Mouse (Mus musculus) ES-CJ7 (cell line): ENCODE measurements at regions not wholly inside any gene's neighbourhood (a gene's known extent, or its start where the extent isn't known, plus 50 kb on each side); places are given as distances from the start of the nearest gene placed in this dataset.
A peak's percentile ranks its signal among the peaks of the same experiment; 100 is the strongest.
"Not testable (repeated sequence)": the region's sequence is repeated elsewhere in the genome, so short reads cannot be mapped to it uniquely, and the experiment has no call there.

ENCODE experiments used
- DNase-seq: peaks from one replicate; pipeline ENCODE4 v3.0.0; 2011; ENCODE audit warnings: low read depth, low spot score

DNA sequence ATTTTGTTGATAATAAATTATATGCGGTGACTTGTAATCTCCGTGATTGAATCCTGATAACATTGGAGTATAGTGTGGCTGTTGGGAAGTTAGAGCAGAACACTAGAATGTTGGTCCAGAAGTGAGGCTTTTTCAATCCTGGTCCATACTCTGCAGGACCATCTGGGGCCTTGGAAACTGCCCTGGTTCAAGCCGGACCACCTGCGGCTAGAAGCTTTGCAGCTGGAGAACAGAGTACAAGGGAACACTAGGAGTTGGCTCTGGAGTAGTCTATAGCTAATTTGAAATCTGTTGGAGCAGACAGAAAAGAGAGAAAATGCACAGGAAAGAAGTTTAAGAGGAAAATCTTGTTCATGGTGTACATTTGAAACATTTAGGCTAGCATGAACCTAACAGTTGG lies 79.0 kb downstream of the Casp12 start:
- no peak for DNase-seq

DNA sequence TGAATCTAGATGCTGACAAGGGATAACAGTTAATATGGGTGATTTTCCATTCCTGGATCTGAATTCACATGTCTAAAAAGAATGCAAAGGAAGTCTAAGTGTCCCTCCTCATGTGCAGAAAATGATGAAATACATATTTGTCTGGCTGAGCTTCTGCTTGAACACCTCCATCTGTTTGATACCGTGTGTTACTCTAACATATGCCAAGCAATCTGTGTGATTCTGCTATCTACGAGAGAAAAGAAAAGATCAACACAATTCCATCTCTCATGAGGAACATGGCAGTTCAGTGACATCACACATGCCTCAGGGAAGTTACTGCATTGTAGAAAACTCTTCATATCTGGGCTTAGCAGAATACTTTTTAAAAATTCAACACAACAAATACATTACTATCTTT lies 103.0 kb downstream of the Casp12 start:
- no peak for DNase-seq

DNA sequence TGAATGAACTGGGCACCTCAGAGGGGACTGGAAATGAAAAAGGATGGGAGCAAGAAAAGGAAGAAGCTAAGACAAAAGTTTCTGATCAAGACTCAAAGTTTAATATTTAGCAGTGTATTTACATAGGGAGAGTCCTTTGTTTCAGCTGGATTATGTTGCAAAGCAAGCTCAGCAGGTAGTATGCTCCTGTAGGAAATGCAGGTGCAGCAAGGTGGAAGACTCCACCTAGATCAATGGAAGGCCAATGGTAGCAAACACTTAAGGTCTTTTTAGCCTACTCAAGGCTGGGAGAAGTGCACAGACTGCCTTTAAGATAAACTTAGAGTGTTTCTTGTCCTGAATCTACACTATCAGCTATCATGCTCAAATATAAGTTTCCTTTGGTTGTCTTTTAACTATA lies 111.4 kb downstream of the Casp12 start:
- peak; percentile 64 for DNase-seq

DNA sequence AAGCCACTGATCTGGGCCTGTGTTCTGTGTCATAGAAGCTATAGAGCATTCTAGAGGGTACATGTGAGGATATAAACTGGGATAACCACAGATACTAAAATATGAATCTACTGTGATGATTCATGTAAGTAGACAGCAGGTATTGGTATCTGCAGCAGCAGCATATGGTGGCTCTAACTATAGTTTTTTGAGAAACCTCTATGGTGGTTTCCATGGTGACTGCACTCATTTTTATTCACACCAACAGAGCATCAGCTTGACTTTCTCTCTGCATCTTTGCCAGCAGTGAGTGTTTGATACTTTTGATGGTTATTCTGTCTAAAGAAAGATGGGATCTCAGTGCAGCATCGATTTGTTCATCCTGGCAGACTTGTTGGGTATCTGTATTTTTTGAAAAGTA lies 126.8 kb downstream of the Casp12 start:
- no peak for DNase-seq

DNA sequence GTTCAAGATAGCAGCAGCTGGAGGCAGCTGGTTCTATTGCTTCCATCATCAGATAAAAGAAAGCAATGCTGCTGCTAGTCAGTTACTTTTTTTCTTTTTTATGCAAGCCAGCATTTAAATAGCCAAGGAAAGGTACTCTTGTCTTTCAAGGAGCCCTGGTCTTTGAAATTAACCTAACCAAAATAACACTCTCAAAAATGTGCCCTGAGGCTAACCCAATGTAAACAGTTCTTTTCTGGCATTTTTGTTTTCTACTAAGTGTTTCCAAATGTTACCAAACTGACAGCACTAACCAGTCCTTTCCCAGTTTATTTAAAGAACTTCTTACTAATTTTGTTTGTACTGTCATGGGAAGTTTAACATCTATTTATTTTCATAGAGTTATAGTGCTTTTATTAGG lies 129.0 kb downstream of the Casp12 start:
- DNase-seq, result no peak

DNA sequence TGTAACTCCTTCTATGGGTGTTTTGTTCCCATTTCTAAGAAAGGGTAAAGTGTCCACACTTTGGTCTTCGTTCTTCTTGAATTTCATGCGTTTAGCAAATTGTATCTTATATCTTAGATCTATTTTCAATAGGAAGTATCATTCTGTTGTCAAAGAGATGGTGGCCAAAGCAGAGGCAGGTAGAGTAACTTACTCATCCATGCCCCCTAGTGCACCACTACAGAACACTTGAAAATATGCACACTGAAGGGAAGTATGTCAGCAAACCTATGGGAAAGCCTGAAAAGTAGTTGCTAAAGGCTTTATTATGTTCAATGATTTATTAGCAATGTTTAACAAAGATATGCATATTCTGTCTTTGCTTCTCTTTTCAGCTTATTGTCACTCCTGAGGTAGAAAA lies 140.0 kb downstream of the Casp12 start:
- DNase-seq, result peak; percentile 12

DNA sequence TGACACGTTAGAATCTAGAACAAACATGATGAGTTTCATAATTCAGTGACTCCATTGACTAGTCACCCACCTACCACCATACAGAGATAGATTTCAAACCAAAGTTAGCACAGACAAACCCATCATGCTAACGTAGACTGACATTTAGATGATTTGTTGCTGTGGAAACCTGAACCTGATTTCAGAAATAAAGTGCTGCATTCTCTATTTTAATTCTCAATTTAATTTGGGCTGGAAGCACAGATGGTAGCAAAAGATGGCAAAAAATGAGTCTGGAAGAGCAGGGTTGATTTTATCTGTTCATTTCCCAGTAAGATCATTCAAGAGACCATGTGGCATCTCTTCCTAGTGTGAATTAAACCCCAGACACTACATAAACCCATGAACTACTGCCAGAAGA lies 151.6 kb downstream of the Casp12 start:
- no peak for DNase-seq

DNA sequence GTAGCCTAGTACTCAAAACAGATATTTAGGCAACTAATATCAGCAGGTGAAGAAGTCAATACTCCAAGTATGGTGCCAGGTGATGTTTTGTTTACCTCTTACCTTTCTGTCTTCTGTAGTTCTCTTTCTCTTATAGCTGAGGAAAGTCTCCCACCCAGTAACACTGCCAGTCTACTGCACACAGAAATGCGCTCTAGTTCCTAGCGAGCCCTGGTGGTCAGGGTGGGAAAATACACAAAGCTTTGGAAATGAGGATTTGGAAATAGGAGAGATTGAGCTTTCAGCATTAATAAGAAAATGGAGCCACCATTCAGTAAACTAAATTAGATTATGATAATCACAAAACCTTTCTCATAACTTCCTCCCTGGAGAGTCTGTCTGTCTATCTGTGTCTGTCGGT lies 153.1 kb downstream of the Casp12 start:
- DNase-seq, result peak; percentile 48

DNA sequence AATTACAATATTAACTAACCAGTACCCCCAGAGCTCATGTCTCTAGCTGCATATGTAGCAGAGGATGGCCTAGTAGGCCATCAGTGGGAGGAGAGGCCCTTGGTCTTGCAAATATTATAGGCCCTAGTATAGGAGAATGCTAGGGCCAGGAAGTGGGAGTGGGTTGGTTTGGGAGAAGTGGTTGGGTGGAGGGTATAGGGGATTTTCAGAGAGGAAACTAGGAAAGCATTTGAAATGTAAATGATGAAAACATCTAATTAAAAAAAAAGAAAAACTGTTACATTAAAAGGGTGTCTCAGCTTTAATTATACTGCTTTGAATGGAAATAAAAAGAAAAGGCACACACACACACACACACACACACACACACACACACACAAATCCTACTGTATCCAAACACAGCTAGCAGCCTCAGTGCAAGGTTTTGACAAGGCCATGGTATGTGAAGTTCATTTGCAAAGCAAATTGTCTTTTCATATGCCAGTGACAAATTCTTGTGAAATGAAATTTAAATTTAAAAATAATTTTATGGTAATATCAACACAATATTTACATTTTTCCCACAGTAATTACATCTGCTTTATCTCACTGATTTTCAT lies 180.6 kb downstream of the Casp12 start:
- no peak for DNase-seq

DNA sequence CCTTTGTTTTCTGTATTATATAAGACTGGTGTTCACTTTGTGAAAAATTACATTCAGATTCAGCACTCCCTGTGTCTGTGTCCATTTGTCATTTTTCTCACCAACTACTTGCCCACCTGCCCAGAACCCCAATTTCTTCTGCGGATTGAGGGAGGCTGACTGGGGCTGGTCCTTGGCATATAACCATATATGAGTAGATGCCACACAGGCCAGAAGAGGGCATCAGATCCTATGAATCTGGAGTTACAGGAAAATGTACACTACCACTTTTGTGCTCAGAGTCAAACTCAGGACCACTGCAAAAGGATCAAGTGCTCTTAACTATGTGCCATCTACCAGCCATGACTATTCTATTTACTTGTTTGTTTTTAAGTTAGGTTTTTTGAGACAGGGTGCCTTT lies 197.4 kb downstream of the Casp12 start:
- peak; percentile 6 for DNase-seq

DNA sequence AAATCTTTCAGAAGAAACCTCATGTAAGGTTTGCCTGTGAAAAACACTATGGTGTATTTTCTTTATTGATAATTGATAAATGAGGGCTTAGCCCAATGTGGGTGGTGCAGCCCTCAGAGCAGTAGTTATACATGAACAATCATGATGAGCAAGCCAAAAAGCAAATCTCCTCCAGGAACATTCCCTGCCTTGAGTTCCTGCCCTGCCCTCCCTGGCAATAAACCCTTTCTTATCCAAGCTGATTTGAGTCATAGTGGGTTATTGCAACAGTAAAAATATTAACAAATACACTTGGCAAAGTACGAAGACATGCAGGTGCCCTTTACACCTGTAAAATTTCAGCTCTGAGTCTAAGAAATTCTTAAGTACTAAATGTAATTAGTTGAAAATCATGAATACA lies 229.8 kb downstream of the Casp12 start:
- no peak for DNase-seq

DNA sequence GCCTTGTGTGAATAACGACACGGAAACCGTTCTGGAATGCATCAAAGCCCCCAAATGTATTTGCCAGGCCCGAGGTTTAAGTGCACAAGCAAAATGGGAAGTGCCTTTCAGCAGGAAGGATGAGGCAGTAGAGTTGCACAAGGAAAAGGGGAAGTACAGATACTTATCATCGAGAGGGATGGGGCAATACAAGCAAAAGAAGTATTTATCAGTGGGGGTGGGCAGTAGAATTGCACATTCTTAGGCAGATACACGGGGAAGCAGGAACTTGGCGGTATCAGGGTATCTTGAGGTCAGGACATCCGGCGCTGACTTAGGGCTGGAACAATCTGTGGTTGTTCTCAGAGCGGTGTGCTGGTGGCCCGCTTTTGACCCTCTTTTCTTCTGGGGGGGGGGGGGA lies 232.9 kb downstream of the Casp12 start:
- not testable (repeated sequence) for DNase-seq

DNA sequence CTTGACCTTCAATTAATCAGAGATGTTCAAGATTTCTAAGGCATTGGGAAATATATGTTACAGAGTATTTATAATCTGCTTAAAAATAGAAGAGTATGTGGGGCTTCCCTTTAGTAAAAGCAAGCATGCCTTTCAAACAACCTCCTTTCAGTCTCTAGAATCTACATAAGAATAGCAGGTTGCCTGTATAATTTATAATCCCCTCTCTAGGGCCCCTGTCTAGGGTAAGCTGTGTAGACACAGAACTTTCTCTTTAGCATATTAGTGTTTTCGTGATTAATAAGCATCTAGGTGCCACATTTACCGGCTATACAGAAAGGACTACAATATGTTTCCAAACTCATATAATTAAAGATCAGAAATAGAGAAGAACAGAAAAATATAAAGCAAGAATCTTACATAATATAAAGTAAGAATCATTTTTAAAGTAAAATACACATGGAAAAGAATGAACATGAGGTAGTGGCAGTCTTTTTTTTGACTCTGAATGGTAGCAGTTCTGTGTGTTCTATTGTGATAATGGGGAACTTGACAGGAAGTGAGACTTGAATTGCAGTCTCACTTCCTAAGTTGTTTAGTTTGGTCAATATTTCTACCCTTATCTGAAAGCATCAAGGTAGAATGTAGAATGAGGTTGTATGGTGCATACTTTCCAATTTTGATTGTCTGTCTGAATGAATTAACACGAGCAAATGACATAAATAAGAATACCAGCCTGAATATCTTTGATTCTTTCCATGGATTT lies 250.8 kb downstream of the Casp12 start:
- no peak for DNase-seq

DNA sequence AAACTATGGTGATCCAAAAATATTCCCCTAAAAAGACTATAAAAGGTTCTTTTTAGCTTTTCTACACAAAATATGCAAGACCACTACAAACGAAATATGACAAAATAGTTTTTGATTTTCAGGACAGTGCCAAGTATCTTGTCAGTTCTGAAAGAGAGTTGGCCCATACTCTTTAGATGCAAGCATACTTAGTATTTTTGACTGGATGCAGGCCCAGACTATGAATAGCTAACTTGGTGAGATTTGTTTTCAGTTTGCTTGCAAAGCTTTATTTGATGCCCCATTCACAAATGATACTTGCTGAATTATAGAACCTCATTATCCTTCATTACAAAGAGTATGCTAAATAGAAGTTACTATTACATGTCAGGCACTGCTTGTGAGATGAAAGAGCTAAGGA lies 258.8 kb downstream of the Casp12 start:
- DNase-seq, result no peak

DNA sequence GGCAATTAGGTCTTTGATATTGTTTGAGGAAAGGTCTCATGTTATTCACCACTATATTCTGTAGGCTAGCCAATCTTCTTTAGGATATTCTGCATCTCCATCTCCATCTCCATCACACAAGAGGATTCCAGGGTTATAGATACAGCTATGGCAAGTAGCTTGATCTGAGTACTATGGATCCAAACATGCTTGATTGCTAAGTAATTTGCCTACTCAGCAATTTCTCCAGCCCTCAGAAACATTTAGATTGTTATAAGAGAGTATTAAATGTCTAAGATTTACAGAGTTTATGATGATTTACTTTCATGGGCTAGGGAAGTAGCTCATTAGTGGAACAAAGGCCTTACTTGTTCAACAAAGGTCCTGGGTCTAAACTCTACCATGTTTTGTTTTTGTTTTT lies 259.8 kb downstream of the Casp12 start:
- DNase-seq, result no peak

DNA sequence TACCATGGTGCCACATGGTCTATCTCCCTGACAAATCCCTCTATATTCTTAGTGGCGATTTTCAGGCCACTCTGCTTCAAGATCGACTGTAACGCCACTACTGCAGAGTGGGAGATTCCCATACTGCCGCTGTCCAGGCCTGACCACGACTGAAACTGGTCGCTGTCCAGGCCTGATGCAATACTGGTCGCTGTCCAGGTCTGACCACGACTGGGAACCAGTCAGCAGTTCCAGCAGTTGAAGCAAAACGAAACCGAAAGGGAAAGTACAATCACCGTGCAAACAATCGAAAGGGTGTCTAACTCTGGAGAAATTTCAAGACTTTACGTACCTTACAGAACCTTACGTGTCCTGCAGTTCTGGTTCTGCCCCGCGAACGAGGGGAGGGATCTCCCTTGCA lies 271.5 kb downstream of the Casp12 start:
- DNase-seq, result no peak

DNA sequence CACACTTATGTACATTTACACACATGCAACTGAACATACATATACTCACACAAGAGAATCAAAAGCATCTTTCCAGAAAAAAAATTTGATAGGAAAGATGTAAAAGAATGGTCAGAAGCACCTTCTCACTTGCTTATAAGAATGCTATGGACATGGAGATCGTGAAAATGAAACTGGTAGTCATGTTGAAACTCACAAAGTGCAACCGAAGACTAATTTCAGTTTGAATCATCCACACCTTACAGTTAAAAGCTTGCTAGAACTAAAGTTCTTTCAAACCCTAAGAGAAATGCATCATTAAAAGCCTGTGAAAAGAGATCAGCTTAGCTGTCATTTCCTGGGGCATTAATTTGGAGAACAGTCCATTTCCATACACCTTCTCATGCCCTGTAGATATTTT lies 278.2 kb downstream of the Casp12 start:
- no peak for DNase-seq

DNA sequence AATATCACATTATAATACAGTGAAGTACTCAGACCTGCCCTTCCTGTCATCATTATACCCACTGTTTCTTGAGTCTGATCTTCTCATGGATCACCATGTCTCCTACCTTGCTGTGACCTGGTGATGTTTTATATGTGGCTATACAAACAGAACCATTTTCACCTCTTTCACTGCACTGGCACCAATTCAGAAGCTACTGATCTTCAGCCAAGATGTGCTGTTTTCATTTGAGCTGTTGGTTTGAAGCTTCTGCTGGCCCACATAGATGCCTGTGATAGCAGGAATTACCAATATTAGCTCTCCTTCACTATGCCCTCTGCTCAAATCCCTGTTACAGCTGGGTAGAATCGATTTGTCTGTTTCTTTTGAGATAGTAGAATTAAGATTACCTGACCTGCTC lies 282.3 kb downstream of the Casp12 start:
- no peak for DNase-seq

DNA sequence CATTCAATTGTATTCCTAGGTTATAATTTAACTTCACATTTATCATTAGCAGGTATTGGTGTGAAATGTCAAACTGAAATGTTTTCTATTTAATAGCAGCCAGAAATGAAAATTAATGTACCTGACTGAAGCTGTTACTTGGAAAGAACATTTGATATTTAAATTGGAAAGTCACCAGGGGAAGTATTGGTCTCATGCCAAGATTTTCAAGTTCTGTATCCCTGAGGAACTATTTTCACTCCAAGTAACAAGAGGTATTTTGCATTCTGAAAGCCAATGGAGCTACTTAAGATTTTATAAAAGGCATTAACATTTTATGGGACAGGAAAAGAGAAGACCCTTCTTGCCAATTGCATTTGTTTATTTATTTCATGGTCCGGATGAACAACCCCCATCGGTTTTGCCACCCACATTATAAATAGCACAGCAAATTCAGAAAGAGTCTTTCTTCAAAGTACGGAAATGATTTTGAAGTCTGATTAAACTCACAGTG lies 289.3 kb downstream of the Casp12 start:
- DNase-seq, result no peak

DNA sequence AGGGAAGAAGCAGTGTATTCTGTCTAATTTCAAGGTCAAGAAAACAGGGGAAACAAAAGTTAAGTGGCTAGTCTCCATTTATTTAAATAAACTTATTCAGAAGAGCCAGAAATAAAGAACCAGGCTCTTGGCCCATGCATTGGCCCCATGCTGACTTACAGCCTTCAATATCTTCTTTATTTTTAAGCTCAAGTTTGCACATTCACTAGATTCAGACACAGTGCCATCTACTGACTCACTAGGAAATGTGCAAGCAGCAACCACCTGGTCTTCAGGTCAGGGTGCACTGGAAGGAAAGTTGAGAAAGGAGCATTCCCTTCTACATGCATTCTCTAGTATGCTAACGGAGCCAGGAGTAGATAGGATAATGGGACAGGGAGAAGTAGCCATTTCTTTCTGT lies 289.7 kb downstream of the Casp12 start:
- peak; percentile 62 for DNase-seq

DNA sequence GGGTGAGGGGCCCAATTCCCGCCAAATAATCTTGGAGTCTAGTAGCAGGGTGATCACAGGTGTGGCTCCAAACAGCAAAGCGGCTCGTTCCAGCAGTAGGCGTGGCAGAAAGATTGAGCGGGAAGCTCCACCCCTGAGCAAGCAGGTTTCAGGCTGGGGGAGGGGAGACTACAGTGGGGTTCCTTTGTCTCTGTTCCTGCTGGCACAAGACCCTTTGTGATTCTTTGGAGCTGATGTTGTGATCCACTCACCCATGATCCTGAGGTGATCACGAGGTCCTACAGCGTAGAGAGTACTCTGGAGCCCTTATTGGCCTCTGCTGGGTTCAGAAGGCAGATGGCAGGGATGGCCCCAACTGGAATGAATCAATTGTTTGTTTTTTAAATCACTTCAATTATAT lies 318.7 kb downstream of the Casp12 start:
- DNase-seq, result peak; percentile 53

DNA sequence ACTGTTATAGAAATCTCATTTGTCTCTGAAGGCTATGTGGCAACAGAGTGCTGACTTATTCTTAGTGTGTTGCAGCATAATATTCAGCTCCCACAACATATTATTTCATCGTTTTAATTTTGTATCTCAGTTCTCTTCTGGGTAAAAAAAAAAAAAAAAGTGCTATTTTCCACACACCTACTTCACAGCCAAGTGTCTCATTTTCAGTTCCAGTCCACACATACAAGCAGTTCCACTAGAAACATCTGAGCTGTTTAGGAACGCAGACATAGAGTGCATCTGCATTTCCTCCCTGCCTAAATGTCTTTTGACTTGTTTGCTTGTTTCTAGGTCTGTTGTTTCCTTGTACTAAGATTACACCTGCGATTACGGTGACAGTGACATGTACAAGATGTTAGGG lies 328.3 kb downstream of the Casp12 start:
- no peak for DNase-seq

DNA sequence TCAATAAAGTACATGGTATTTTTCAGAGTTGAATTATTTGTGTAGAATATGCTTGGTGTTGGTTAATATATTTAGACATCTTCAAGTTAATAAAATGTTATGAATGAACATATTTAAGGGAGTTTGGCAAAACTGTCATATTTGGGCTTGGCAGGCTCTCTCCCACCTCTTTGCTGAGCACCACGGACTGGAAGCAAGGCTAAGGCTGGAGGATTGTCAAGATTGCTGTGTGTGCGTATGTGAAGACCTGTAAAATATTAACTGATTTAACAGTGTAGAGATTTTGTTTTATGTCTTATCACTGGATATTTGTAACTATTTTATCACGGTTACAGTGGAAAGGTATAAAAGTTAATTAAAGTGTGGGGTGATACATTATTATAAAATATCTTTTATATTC lies 363.3 kb downstream of the Casp12 start:
- DNase-seq, result no peak

DNA sequence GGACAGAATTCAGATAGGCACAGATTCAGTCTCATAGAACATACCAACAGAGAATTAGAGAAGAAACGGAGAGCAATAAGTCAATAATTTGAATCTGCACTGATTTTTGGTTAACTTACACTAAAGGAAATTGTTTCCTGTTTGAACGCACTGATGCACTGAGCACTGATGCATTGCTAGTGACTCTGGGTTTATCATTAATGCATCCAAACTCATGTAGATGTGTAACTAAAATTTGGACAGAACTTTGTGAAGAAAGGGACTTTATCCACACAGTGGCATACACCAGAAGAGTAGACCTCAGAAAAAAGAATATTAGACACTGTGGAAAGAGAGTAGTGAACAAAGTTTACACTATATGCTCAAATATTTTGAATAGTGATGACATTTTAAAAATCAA lies 364.2 kb downstream of the Casp12 start:
- DNase-seq, result no peak
